ENCODE assay signal across 21 mouse cellular contexts in genomic region chr5:66436791-66437246, GRCm38 (mm10).
DNase-seq lines count a peak whose midpoint lies in the region; ATAC-seq and TF ChIP-seq lines count a peak whose summit lies in the region.
"Had no signal": no experiment of that assay in that cellular context is flagged by ENCODE, and none has a peak within 500 bp of the region (broad histone marks: within the 10 kb centered on the region; RNA-seq: fewer than 3 reads in every experiment).

No protein-coding gene starts in this region.

- DNase-seq in forebrain, embryonic 11.5 days (ENCODE audit: low spot score), result no peak
- DNase-seq in brain, adult 2 months (ENCODE audit: low read depth, low spot score), result peak; percentile 65
- DNase-seq in forebrain, postnatal 0 days, result peak; percentile 63
- DNase-seq in lung, postnatal 25 days (ENCODE audit: low spot score), result no peak
- no peak for DNase-seq in adrenal gland, adult 2 months
- DNase-seq: adrenal gland, adult 8-10 months; gastrocnemius, adult 2 months; heart, postnatal 14 days; kidney, adult 9 months; kidney, postnatal 36 days; liver, embryonic 13.5 days; right cerebral cortex, adult 18-20 months; thymus, postnatal 14 days had no signal

- H3K9ac ChIP-seq in forebrain, embryonic 13.5 days, result no peak overlapping the region
- H3K9ac ChIP-seq in forebrain, embryonic 11.5 days (ENCODE audit: low read length), result no peak overlapping the region
- no peak overlapping the region for H3K9ac ChIP-seq in hindbrain, embryonic 15.5 days
- H3K9ac ChIP-seq in hindbrain, embryonic 12.5 days, result no peak overlapping the region
- H3K9ac ChIP-seq in forebrain, postnatal 0 days, result no peak overlapping the region
- H3K9ac ChIP-seq: heart, embryonic 12.5 days; liver, embryonic 13.5 days; lung, embryonic 15.5 days; neural tube, embryonic 12.5 days had no signal

- H3K4me3 ChIP-seq in forebrain, embryonic 13.5 days, result no peak overlapping the region
- H3K4me3 ChIP-seq in forebrain, embryonic 11.5 days (ENCODE audit: low read depth, low read length), result no peak overlapping the region
- no peak overlapping the region for H3K4me3 ChIP-seq in hindbrain, embryonic 15.5 days
- H3K4me3 ChIP-seq in hindbrain, embryonic 12.5 days, result no peak overlapping the region
- no peak overlapping the region for H3K4me3 ChIP-seq in forebrain, postnatal 0 days (ENCODE audit: low read depth, low read length)
- H3K4me3 ChIP-seq: gastrocnemius, adult 2 months; heart, embryonic 12.5 days; liver, embryonic 13.5 days; lung, embryonic 15.5 days; neural tube, embryonic 12.5 days had no signal

- no peaks in the 10 kb centered on the region for H3K36me3 ChIP-seq in forebrain, embryonic 13.5 days (ENCODE audit: poor library complexity, severe bottlenecking)
- no peaks in the 10 kb centered on the region for H3K36me3 ChIP-seq in forebrain, embryonic 11.5 days (ENCODE audit: control insufficient read depth, insufficient read depth, low read length)
- no peaks in the 10 kb centered on the region for H3K36me3 ChIP-seq in hindbrain, embryonic 15.5 days
- no peaks in the 10 kb centered on the region for H3K36me3 ChIP-seq in hindbrain, embryonic 12.5 days
- H3K36me3 ChIP-seq in forebrain, postnatal 0 days (ENCODE audit: insufficient read depth), result no peaks in the 10 kb centered on the region
- H3K36me3 ChIP-seq: heart, embryonic 12.5 days; liver, embryonic 13.5 days; lung, embryonic 15.5 days; neural tube, embryonic 12.5 days had no signal

- no peak for TF ChIP-seq CTCF in forebrain, postnatal 0 days (IDR thresholded peaks at IDR 0.05; ENCODE audit: low read depth)

- H3K27ac ChIP-seq in forebrain, embryonic 13.5 days, result no peak overlapping the region
- no peak overlapping the region for H3K27ac ChIP-seq in forebrain, embryonic 11.5 days (ENCODE audit: low read depth, low read length)
- H3K27ac ChIP-seq in hindbrain, embryonic 15.5 days (replicated peaks), result no peak overlapping the region
- no peak overlapping the region for H3K27ac ChIP-seq in hindbrain, embryonic 12.5 days
- no peak overlapping the region for H3K27ac ChIP-seq in forebrain, postnatal 0 days (ENCODE audit: low read depth, low read length)
- H3K27ac ChIP-seq: gastrocnemius, adult 2 months; liver, embryonic 13.5 days; lung, embryonic 15.5 days; neural tube, embryonic 12.5 days had no signal

- no peaks in the 10 kb centered on the region for H3K27me3 ChIP-seq in forebrain, embryonic 13.5 days
- H3K27me3 ChIP-seq in forebrain, embryonic 11.5 days (ENCODE audit: control insufficient read depth, insufficient read depth, low read length), result no peaks in the 10 kb centered on the region
- no peaks in the 10 kb centered on the region for H3K27me3 ChIP-seq in hindbrain, embryonic 15.5 days
- no peaks in the 10 kb centered on the region for H3K27me3 ChIP-seq in hindbrain, embryonic 12.5 days
- no peaks in the 10 kb centered on the region for H3K27me3 ChIP-seq in forebrain, postnatal 0 days (ENCODE audit: insufficient read depth, low read length)
- H3K27me3 ChIP-seq: heart, embryonic 12.5 days; liver, embryonic 13.5 days; lung, embryonic 15.5 days; neural tube, embryonic 12.5 days had no signal

- no peaks in the 10 kb centered on the region for H3K9me3 ChIP-seq in forebrain, embryonic 13.5 days (replicated peaks)
- no peaks in the 10 kb centered on the region for H3K9me3 ChIP-seq in forebrain, embryonic 11.5 days (ENCODE audit: control insufficient read depth, low read length)
- H3K9me3 ChIP-seq in hindbrain, embryonic 15.5 days, result no peaks in the 10 kb centered on the region
- no peaks in the 10 kb centered on the region for H3K9me3 ChIP-seq in hindbrain, embryonic 12.5 days (replicated peaks)
- no peaks in the 10 kb centered on the region for H3K9me3 ChIP-seq in forebrain, postnatal 0 days (ENCODE audit: low read length)
- H3K9me3 ChIP-seq: heart, embryonic 12.5 days; liver, embryonic 13.5 days; lung, embryonic 15.5 days; neural tube, embryonic 12.5 days had no signal

- WGBS in forebrain, embryonic 13.5 days, result 81% methylated on average over 2 of the region's 2 CpGs
- WGBS in forebrain, embryonic 11.5 days, result 92% methylated on average over 2 of the region's 2 CpGs
- WGBS in hindbrain, embryonic 15.5 days, result 78% methylated on average over 2 of the region's 2 CpGs
- 90% methylated on average over 2 of the region's 2 CpGs for WGBS in hindbrain, embryonic 12.5 days
- WGBS in forebrain, postnatal 0 days, result 59% methylated on average over 2 of the region's 2 CpGs

- 0 out of 2 replicates have a peak, but pooled peaks have one; percentile 33 for ATAC-seq in forebrain, embryonic 13.5 days
- ATAC-seq in forebrain, embryonic 11.5 days (replicated peaks; ENCODE audit: low FRiP score), result no peak
- 0 out of 2 replicates have a peak, but pooled peaks have one; percentile 19 for ATAC-seq in hindbrain, embryonic 15.5 days (ENCODE audit: low FRiP score, low read depth)
- ATAC-seq in hindbrain, embryonic 12.5 days (ENCODE audit: low FRiP score), result no peak
- peak; percentile 65 for ATAC-seq in forebrain, postnatal 0 days
- ATAC-seq: inflammation-experienced regulatory T-cells, adult 6 months had no signal

- no peaks in the 10 kb centered on the region for H3K4me1 ChIP-seq in forebrain, embryonic 13.5 days
- H3K4me1 ChIP-seq in forebrain, embryonic 11.5 days (replicated peaks; ENCODE audit: control insufficient read depth, insufficient read depth, low read length), result no peaks in the 10 kb centered on the region
- H3K4me1 ChIP-seq in hindbrain, embryonic 15.5 days (replicated peaks), result no peaks in the 10 kb centered on the region
- no peaks in the 10 kb centered on the region for H3K4me1 ChIP-seq in hindbrain, embryonic 12.5 days
- no peaks in the 10 kb centered on the region for H3K4me1 ChIP-seq in forebrain, postnatal 0 days (ENCODE audit: insufficient read depth)
- H3K4me1 ChIP-seq: liver, embryonic 13.5 days; lung, embryonic 15.5 days; neural tube, embryonic 12.5 days had no signal

- H3K4me2 ChIP-seq in forebrain, embryonic 13.5 days, result no peak overlapping the region
- H3K4me2 ChIP-seq in forebrain, embryonic 11.5 days (ENCODE audit: low read depth, low read length, severe bottlenecking), result no peak overlapping the region
- no peak overlapping the region for H3K4me2 ChIP-seq in hindbrain, embryonic 15.5 days
- no peak overlapping the region for H3K4me2 ChIP-seq in hindbrain, embryonic 12.5 days (replicated peaks)
- H3K4me2 ChIP-seq in forebrain, postnatal 0 days (ENCODE audit: low read depth), result no peak overlapping the region
- H3K4me2 ChIP-seq: heart, embryonic 12.5 days; liver, embryonic 13.5 days; lung, embryonic 15.5 days; midbrain, embryonic 11.5 days; neural tube, embryonic 12.5 days had no signal

Comparison
In these comparisons a context has a peak if more than half of its experiments do, and no peak if none do; other contexts are left out.
1. ATAC-seq: peak in forebrain, embryonic 13.5 days (single experiment), hindbrain, embryonic 15.5 days (single experiment) and forebrain, postnatal 0 days (single experiment); none in forebrain, embryonic 11.5 days (single experiment) and hindbrain, embryonic 12.5 days (single experiment).
2. DNase-seq: peak in brain, adult 2 months (single experiment) and forebrain, postnatal 0 days (single experiment); none in forebrain, embryonic 11.5 days (single experiment), lung, postnatal 25 days (single experiment) and adrenal gland, adult 2 months (single experiment).